Mouse (Mus musculus): ENCODE measurements around the gene Armt1. TPM values are rescaled to one million over a fixed set of nuclear protein-coding genes. Genes with fewer than 3 reads are reported as not detected.

The Armt1 gene
- polyA plus RNA-seq, 1 experiment from 2014 or later, result 32.0 TPM

DNA sequence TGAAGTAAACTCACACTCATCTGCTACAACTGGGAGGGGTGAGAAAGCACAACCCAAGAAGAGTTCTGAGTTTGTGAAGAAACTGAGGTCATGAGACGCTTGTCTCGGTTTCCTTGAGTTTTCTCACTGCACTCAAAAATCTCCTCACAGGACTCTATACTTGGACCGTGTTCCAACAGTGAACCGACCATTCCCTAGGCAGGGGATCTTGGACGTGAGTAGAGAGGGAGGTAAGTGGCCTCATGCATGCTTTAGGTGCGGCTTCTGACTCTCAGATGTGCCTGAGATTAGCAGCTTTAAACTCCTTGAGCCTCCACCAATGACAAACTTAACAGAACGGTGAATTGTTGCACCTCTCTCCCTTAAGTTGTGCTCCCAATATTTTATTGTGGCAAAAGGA, 33.5 kb downstream of the Armt1 start:
- 0 out of 2 replicates have a peak, but pooled peaks cover 3% of the 10 kb centered on the region for H3K4me1 ChIP-seq
- no peak for DNase-seq (ENCODE audit: low spot score)
- H3K27ac ChIP-seq (replicated peaks), result no peak overlapping the region
- 80% methylated on average over 7 of the region's 7 CpGs for WGBS
- no peaks in the 10 kb centered on the region for H3K36me3 ChIP-seq
- H3K4me3 ChIP-seq, result no peak overlapping the region
- no peaks in the 10 kb centered on the region for H3K9me3 ChIP-seq (replicated peaks)
- H3K27me3 ChIP-seq (ENCODE audit: low read depth, poor library complexity, severe bottlenecking), result no peaks in the 10 kb centered on the region

GRCm38 (mm10) chr10:4469406-4469805, 37.1 kb downstream of the Armt1 start:
- Histone ChIP-seq H3K27me3 (ENCODE audit: low read depth, poor library complexity, severe bottlenecking) (no peaks in the 10 kb centered on the region), H3K9me3 (replicated peaks) (no peaks in the 10 kb centered on the region), H3K27ac (replicated peaks) (no peak overlapping the region), H3K4me1 (0 out of 2 replicates have a peak, but pooled peaks cover 2% of the 10 kb centered on the region), H3K36me3 (no peaks in the 10 kb centered on the region), H3K4me3 (no peak overlapping the region)
- DNase-seq (ENCODE audit: low spot score), result no peak
- WGBS, result 86% methylated on average over 3 of the region's 3 CpGs

- WGBS, result 94% methylated on average over 11 of the region's 11 CpGs
- Histone ChIP-seq H3K4me1 (no peaks in the 10 kb centered on the region), H3K27me3 (ENCODE audit: low read depth, poor library complexity, severe bottlenecking) (no peaks in the 10 kb centered on the region)
Measured at GRCm38 (mm10) chr10:4473591-4473993, 41.3 kb downstream of the Armt1 start.

GRCm38 (mm10) chr10:4475431-4475830, 43.2 kb downstream of the Armt1 start:
- H3K27ac ChIP-seq (replicated peaks), result no peak overlapping the region
- no peaks in the 10 kb centered on the region for H3K4me1 ChIP-seq
- H3K4me3 ChIP-seq, result no peak overlapping the region
- no peak for DNase-seq (ENCODE audit: low spot score)
- 91% methylated on average over 3 of the region's 3 CpGs for WGBS
- H3K9me3 ChIP-seq (replicated peaks), result no peaks in the 10 kb centered on the region
- H3K36me3 ChIP-seq, result no peaks in the 10 kb centered on the region
- no peaks in the 10 kb centered on the region for H3K27me3 ChIP-seq (ENCODE audit: low read depth, poor library complexity, severe bottlenecking)

More at GRCm38 (mm10) chr10:4473591-4473993, 41.3 kb downstream of the Armt1 start:
- no peaks in the 10 kb centered on the region for H3K9me3 ChIP-seq (replicated peaks)
- H3K36me3 ChIP-seq, result no peaks in the 10 kb centered on the region
- no peak overlapping the region for H3K27ac ChIP-seq (replicated peaks)
- DNase-seq (ENCODE audit: low spot score), result no peak
- no peak overlapping the region for H3K4me3 ChIP-seq

DNA sequence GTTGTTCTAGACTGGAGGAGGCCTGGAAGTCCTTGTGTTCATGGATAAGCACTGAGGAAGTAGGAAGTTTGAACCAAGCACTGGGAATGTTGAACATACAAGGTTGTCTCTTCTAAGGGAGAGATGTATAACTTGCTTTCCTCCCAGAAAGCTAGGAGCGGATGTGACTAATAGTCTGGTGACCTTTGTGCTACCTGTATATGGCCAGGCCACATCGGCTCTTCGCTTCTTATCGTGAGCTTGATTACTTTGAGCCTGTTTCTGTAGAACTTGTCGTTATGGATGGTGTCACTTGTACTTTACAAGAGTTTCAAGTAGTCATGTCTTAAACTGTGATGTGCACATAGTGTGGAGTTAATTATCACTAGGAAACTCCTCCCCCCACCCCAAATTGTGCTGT, 44.3 kb downstream of the Armt1 start:
- H3K4me3 ChIP-seq, result no peak overlapping the region
- no peaks in the 10 kb centered on the region for H3K4me1 ChIP-seq
- H3K9me3 ChIP-seq (replicated peaks), result no peaks in the 10 kb centered on the region
- no peak for DNase-seq (ENCODE audit: low spot score)
- H3K27me3 ChIP-seq (ENCODE audit: low read depth, poor library complexity, severe bottlenecking), result no peaks in the 10 kb centered on the region
- no peak overlapping the region for H3K27ac ChIP-seq (replicated peaks)
- 96% methylated on average over 5 of the region's 5 CpGs for WGBS
- H3K36me3 ChIP-seq, result no peaks in the 10 kb centered on the region

- no peak overlapping the region for H3K4me3 ChIP-seq
- DNase-seq (ENCODE audit: low spot score), result no peak
- 79% methylated on average over 3 of the region's 3 CpGs for WGBS
Measured at GRCm38 (mm10) chr10:4480929-4481328, 48.7 kb downstream of the Armt1 start.

GRCm38 (mm10) chr10:4481695-4482094, 49.4 kb downstream of the Armt1 start:
- 83% methylated on average over 8 of the region's 8 CpGs for WGBS

More at GRCm38 (mm10) chr10:4480929-4481328, 48.7 kb downstream of the Armt1 start:
- Histone ChIP-seq H3K27ac (replicated peaks) (no peak overlapping the region), H3K27me3 (ENCODE audit: low read depth, poor library complexity, severe bottlenecking) (no peaks in the 10 kb centered on the region), H3K36me3 (no peaks in the 10 kb centered on the region), H3K9me3 (replicated peaks) (no peaks in the 10 kb centered on the region), H3K4me1 (peaks cover 7% of the 10 kb centered on the region)

DNA sequence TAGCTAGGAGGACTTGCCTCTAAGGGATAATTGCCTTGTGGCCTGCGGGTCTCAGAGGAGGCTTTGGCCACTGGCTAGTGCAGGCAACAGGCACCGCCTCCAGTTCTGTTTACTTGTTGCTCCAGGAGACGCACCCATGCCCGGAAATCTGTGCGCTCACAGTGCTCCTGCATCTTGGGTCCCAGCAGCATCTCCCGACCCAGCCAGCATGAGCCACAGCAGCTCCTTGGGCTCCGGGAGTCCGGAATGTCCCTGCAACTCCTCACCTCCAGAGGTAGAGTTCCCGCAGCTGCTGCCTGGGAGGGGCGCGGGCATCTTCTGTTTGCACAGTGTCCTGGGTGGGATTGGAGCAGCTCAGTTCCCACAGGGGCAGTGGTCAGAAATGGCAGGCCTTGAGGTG, 50.1 kb downstream of the Armt1 start, which contains the start of gene Ccdc170:
Gene Ccdc170 (plus strand): TSS at position 148 of the 400 bp plus-strand sequence.
- no peaks in the 10 kb centered on the region for H3K36me3 ChIP-seq

More at GRCm38 (mm10) chr10:4481695-4482094, 49.4 kb downstream of the Armt1 start:
- Histone ChIP-seq H3K9me3 (replicated peaks) (no peaks in the 10 kb centered on the region), H3K4me1 (peaks cover 7% of the 10 kb centered on the region), H3K27ac (replicated peaks) (no peak overlapping the region), H3K27me3 (ENCODE audit: low read depth, poor library complexity, severe bottlenecking) (no peaks in the 10 kb centered on the region), H3K4me3 (no peak overlapping the region), H3K36me3 (no peaks in the 10 kb centered on the region)
- DNase-seq (ENCODE audit: low spot score), result no peak

GRCm38 (mm10) chr10:4483848-4484247, 51.6 kb downstream of the Armt1 start:
- Histone ChIP-seq H3K4me1 (peaks cover 7% of the 10 kb centered on the region), H3K27me3 (ENCODE audit: low read depth, poor library complexity, severe bottlenecking) (no peaks in the 10 kb centered on the region), H3K4me3 (no peak overlapping the region), H3K27ac (replicated peaks) (no peak overlapping the region), H3K9me3 (replicated peaks) (no peaks in the 10 kb centered on the region), H3K36me3 (no peaks in the 10 kb centered on the region)
- no peak for DNase-seq (ENCODE audit: low spot score)
- 77% methylated on average over 1 of the region's 1 CpGs for WGBS

More for the DNA sequence above, 50.1 kb downstream of the Armt1 start, which contains the start of gene Ccdc170:
- peak; percentile 18 for DNase-seq (ENCODE audit: low spot score)
- H3K4me3 ChIP-seq, result peak within 1 kb of the TSS; percentile 32; the same call in 1 of the 2 replicates
- no peaks in the 10 kb centered on the region for H3K27me3 ChIP-seq (ENCODE audit: low read depth, poor library complexity, severe bottlenecking)
- no peaks in the 10 kb centered on the region for H3K9me3 ChIP-seq (replicated peaks)
- peaks cover 7% of the 10 kb centered on the region for H3K4me1 ChIP-seq
- 33% methylated on average over 11 of the region's 11 CpGs for WGBS
- H3K27ac ChIP-seq (replicated peaks), result no peak within 1 kb of the TSS; the same call in 1 of the 2 replicates

DNA sequence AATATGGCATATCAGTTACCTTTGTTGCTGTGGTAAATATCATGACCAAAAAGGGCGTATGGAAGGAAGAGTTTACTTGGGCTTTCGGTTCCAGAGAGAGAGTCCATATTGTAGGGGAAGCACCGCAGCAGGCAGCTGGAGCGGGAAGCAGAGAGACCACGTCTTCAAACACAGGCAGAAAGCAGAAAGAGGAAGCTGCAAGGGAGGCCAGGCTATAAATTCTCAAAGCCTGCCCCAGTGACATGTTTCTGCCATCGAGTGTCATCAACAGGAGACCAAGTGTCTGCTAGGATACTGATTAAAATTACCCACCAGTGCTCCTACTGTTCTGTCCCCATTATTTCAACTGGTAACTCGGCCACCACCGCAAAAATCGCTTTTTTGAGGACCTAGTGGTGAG, 52.7 kb downstream of the Armt1 start:
- H3K9me3 ChIP-seq (replicated peaks), result no peaks in the 10 kb centered on the region
- H3K27ac ChIP-seq (replicated peaks), result no peak overlapping the region
- H3K4me3 ChIP-seq, result no peak overlapping the region
- no peaks in the 10 kb centered on the region for H3K27me3 ChIP-seq (ENCODE audit: low read depth, poor library complexity, severe bottlenecking)
- peaks cover 8% of the 10 kb centered on the region for H3K4me1 ChIP-seq
- WGBS, result 87% methylated on average over 9 of the region's 9 CpGs
- H3K36me3 ChIP-seq, result no peaks in the 10 kb centered on the region
- DNase-seq (ENCODE audit: low spot score), result no peak

DNA sequence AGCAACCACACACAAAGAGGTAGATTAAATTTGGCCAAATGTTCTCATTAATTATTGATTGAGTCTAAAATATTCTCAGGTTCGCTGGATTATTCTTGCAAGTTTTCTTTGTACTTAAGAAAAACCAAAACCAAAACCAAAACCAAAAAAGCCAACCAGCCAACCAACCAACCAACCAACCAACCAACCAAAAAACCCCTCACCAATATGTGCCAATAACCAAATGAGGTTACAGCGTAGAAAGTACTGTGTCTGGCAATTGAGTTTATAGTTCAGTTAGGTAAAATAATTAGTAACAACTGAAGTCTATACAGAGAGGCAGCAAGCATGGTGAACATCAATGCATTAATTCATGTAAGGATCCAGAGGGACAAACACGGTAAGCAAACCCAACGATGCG, 57.6 kb downstream of the Armt1 start:
- H3K27ac ChIP-seq (replicated peaks), result no peak overlapping the region
- no peak for DNase-seq (ENCODE audit: low spot score)
- no peaks in the 10 kb centered on the region for H3K9me3 ChIP-seq (replicated peaks)
- H3K4me1 ChIP-seq, result peaks cover 8% of the 10 kb centered on the region
- no peaks in the 10 kb centered on the region for H3K27me3 ChIP-seq (ENCODE audit: low read depth, poor library complexity, severe bottlenecking)
- H3K4me3 ChIP-seq, result no peak overlapping the region
- 72% methylated on average over 5 of the region's 5 CpGs for WGBS
- H3K36me3 ChIP-seq, result no peaks in the 10 kb centered on the region

DNA sequence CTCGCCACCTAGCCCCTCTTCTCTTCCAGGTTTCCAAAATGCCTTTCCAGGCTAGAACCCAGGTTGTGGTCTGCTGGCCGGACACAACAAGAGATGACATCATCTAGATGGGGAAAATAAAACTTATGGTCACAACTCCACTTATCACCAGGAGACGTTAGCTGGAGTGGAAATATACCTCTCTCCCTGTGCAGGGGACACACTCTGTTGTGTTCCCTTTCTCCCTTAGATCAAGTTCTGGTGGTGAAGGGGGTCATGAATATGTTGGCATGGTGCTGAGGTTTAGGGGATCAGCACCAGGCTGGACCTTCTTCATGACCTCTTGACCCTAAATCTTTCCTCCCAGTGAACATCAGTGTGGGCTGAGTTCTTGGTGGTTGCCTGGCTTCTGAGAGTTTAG, 59.0 kb downstream of the Armt1 start:
- no peak for DNase-seq (ENCODE audit: low spot score)
- Histone ChIP-seq H3K27ac (replicated peaks) (no peak overlapping the region), H3K4me1 (peaks cover 8% of the 10 kb centered on the region), H3K27me3 (ENCODE audit: low read depth, poor library complexity, severe bottlenecking) (no peaks in the 10 kb centered on the region), H3K36me3 (no peaks in the 10 kb centered on the region), H3K9me3 (replicated peaks) (no peaks in the 10 kb centered on the region), H3K4me3 (no peak overlapping the region)
- 66% methylated on average over 3 of the region's 3 CpGs for WGBS

- Histone ChIP-seq H3K27ac (replicated peaks) (no peak overlapping the region), H3K9me3 (replicated peaks) (no peaks in the 10 kb centered on the region), H3K4me3 (no peak overlapping the region), H3K36me3 (no peaks in the 10 kb centered on the region), H3K27me3 (ENCODE audit: low read depth, poor library complexity, severe bottlenecking) (no peaks in the 10 kb centered on the region), H3K4me1 (peaks cover 8% of the 10 kb centered on the region)
- 60% methylated on average over 1 of the region's 1 CpGs for WGBS
- DNase-seq (ENCODE audit: low spot score), result no peak
Measured at GRCm38 (mm10) chr10:4492045-4492444, 59.8 kb downstream of the Armt1 start.

GRCm38 (mm10) chr10:4492909-4493308, 60.6 kb downstream of the Armt1 start:
- DNase-seq (ENCODE audit: low spot score), result no peak
- Histone ChIP-seq H3K27ac (replicated peaks) (no peak overlapping the region), H3K9me3 (replicated peaks) (no peaks in the 10 kb centered on the region), H3K36me3 (no peaks in the 10 kb centered on the region), H3K4me3 (no peak overlapping the region), H3K27me3 (ENCODE audit: low read depth, poor library complexity, severe bottlenecking) (no peaks in the 10 kb centered on the region), H3K4me1 (peaks cover 8% of the 10 kb centered on the region)
- WGBS, result 10% methylated on average over 4 of the region's 4 CpGs

Measured in midbrain, embryonic 10.5 days (tissue).